Mouse (Mus musculus) kidney, postnatal 10 days (tissue): Measurements from ENCODE around the gene Wnt3a.
A peak's percentile ranks its signal among the peaks of the same experiment; 100 is the strongest.
"Not testable (repeated sequence)": the region's sequence is repeated elsewhere in the genome, so short reads cannot be mapped to it uniquely, and the experiment has no call there.

ENCODE experiments used
- DNase-seq: peaks from one replicate; pipeline ENCODE4 v3.0.0; 2021; ENCODE audit warnings: mixed read lengths

The Wnt3a gene

DNA sequence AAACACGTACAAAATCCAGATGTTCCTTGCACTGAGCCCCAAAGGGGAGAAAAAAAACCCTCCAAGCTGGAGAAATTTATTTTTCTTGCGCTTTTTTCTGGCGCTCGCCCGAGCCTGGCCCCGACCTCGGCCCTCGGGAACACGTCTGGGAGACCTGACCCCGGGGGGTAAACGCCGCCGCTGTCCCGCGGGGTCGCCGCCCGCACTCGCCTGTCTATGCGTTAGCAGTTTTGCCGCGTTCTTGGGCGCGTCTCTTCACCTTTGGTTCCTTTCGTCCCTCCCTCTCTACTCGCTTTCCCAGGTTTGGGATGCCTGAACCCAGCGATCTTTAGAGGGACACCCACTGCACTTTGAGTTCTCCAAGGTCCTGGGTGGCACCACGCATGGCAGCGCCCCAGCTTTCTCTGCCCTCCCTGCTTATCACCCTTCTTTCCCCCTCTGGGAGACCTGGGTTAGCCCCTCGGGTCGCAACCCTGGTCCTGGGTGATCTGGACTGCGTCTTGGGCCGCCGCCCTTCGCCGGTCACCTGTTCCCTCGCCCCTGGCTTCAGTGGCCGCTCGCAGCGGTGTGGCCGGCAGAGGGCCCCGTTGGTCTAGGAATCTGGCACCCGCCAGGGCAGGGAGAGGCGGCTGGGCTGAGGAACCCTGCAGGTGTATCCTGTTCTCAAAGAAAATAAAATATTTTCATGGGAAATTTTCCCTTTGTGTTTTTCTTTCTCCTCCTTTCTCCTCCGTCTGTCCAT, 17.0 kb upstream of the Wnt3a start:
- DNase-seq: peak; percentile 92

DNA sequence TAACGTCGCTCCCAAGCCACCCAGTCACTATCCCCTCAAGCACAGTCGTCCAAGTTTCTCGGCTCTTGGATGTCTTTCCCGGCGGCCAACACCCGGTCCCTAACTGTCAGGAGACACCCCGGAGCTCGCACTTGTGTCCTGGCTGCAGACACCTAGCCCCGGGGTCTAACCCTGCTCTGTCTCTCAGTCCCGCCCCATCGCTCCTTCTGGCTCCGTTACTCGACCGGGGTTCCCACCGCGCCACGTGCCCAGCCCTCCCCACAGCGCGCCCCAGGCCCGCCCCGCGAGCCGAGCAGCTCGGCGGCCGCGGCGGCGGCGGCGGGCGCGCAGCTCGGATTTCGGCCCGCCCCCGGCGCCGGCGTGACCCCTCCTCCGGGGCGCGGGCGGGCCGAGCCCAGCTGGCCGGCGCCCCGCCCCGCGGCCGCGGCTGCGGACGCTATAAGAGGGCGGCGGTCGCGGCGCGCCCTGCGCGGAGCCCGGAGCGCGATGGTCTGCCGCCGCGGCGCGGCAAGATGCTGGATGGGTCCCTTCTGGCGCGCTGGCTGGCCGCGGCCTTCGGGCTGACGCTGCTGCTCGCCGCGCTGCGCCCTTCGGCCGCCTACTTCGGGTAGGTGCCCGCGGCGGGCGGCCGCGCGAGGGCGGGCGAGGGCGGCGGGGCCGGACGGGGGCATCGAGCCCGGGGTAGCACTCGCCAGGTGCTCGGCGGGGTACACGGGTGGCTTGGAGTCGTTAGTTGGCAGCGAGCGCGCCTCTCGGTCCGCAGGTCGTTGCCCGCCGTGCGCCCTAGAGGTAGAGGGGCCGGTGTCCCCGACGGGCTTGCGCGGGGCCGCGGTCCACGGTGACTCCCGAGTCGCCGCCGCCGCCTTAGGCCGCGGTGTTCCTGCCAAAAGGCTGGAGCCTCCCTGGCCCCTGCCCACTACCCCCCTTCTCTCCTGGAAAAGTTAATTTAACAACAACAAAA, 16.2 kb upstream of the Wnt3a start, which contains the start of gene Wnt9a:
Wnt9a (plus strand) TSS at position 468 of the 961 bp plus-strand sequence.
- DNase-seq: peak; percentile 81

GRCm38 (mm10) chr11:59305821-59306215, 15.3 kb upstream of the Wnt3a start:
- DNase-seq: no peak

DNA sequence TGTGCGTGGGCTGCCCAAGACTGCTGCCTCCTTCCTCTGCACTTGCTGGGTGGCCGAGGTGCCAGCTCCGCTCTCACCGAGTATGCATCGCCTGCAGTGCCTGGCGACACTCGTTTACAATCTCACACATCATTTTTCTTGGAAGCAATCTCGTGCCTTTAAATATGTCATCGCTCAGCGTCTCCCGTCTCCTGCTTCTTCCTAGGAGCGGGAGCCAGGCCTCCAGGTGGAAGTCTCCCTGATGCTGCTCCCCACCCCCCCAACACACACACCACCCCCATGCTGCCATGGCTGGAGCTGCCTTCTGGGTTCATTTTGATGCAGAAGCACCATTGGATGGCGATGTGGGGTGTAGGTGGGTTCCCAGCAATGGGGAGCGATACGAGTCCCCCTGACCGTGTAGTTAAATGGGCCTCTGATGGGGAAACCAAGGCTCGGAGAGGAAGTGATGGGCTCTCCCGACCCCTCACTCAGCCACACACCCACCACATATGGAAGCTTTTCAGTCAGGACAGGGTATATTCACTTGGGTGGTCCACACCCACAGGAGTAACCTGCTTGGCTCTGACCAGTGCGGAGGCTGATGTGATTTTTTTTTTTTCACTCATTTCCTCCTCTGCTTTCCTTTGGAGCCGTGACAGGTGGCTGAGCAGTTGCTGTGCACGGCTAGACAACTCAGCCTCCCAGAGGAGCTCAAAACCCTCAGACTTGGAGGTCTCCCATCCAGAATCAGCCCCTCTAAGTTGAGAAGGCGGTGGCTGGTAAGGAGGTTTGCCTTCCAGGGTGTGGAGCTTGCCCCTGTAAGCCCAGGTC, 14.7 kb upstream of the Wnt3a start:
- no peak for DNase-seq

DNA sequence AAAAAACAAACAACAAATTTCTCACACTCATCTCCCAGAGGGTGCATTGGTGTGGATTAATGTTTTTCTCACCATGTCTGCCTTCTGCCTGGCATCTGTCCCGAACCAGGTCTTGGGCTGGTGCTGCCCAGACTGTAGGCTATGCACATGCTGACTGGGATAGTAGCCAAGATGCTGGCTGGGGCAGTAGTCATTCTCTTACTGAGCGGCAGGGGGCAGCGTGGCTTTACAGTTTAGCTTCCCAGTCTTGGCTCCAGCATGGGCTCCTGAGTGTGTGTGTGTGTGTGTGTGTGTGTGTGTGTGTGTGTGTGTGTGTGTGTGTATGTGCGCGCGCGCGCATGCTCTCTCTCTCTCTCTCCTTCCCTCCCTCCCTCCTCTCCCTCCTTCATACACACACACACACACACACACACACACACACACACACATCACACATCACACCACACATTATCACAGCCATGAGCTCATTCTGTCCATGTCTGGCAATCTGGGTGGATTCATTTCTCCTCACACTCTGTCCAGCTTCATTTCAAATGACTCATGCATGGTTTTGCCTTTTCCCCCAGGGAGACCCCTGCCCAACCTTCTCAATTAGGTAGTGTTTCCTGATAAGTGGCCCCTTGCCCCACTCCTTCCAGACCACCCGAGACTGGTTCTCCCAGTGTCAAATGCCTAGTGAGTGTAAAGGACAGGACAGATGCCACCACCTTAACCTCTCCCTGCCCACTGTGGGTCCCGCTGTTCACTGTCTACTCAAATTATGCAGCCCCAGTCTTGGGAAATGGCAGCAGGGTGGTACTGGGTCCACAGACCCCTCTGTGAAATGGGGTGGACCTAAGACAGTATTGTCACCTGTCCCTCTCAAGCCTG, 12.4 kb upstream of the Wnt3a start:
- DNase-seq: peak; percentile 88

- DNase-seq: not testable (repeated sequence)
Observed at GRCm38 (mm10) chr11:59301053-59301452, 10.5 kb upstream of the Wnt3a start.

DNA sequence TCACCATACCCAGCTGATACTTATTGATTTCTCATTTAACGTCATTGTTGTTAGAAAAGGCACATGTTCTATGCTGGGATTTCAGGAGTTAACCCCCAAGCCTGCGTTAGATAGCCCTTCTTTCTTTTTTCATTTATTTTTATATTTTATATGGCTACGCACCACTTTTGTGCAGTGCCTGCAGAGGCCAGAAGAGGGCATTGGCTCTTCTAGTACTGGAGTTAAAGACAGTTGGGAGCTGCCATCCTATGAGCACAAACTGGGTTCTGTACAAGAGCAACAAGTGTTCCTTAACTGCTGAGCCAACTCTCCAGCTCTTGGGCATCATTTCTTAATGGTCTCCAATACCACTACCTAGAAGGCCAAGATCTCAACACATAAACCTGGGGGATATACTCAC, 9.6 kb upstream of the Wnt3a start:
- DNase-seq: peak; percentile 62

DNA sequence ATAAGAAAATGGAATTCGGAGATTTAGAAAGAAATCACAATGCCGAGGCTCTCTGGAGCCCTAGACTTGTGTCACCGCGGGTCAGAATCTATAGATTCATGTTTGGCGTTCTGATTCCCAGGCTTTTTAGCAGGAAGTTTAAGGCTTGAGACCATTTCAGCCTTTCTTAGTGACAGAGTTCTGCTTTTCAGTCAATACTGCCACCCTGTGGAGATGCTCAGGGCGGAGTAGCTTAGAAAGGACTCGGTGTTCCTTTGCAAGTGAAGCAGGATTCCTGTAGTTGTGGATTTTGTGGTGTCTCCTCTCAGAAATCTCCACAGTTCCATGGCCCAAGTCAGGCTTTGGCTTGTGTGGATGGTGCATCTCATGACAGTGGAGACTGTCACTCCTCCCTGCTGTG, 7.4 kb upstream of the Wnt3a start:
- peak; percentile 78 for DNase-seq

DNA sequence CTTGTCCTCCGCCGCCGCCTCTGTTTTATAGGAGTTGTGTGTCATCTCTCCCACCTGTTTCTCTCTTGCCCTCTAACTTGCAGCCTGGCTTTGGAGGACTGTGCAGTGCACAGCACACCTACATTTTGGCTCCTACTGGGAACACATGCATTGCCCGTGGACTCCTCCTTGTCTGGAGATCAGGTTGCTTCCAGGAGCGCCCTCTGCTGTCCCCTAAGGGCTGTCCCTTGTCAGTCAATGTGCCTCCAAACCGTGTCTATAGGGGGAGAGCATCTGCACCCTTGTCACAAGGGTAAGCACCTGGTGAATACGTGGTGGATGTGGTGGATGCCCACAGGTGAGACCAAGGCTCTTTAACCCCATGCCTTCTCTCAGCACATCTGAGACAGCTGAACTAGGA, 3.1 kb upstream of the Wnt3a start:
- DNase-seq: peak; percentile 71

DNA sequence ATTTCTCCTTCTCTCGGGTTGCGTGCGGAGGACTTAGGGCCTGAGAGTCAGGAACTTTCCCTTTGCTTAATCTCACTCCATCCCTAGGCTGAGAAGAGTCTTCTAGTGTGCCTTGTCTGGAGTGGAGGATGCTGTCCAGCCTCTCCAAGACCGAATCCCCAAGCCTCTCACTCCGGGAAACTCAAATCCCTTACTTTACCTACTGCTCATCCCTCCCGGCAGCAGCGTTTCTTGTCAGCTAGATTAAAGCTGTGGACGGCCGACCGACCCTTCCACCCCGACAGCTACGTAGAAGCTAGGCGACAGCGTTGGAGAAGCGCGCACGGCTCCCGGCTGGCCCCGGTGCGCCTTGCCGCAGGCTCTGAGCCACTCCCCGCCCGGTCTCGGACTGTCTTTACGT, 846 bp downstream of the Wnt3a start:
- no peak for DNase-seq

- no peak for DNase-seq
Observed at GRCm38 (mm10) chr11:59284146-59284545, 6.4 kb downstream of the Wnt3a start.

- DNase-seq: peak; percentile 56
Observed at GRCm38 (mm10) chr11:59282933-59283332, 7.6 kb downstream of the Wnt3a start.

DNA sequence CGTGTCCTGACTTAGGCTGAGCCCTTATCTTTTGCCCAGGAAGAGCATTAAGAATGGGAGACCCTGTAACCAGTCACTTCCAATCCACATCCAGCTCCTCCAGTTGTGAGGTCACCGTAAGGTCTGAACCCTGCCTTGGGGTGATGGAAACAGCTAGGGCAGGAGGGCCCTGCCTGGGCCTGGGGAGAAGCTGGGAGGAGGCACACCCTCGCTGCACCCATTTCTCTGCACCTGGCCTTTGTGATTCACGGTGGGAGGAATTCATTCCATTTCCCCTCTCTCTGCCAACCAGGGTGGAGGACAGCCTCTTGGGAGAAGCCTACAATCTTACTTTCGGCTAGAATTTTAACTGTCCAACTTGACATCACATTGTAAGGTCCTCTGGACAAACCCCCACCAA, 8.4 kb downstream of the Wnt3a start:
- no peak for DNase-seq

GRCm38 (mm10) chr11:59278047-59278446, 12.5 kb downstream of the Wnt3a start:
- no peak for DNase-seq

- DNase-seq: peak; percentile 34
Observed at GRCm38 (mm10) chr11:59276877-59277276, 13.7 kb downstream of the Wnt3a start.

GRCm38 (mm10) chr11:59274184-59274583, 16.4 kb downstream of the Wnt3a start:
- no peak for DNase-seq

- no peak for DNase-seq
Observed at GRCm38 (mm10) chr11:59266727-59267126, 23.8 kb downstream of the Wnt3a start.

GRCm38 (mm10) chr11:59265154-59265813, 25.3 kb downstream of the Wnt3a start:
- DNase-seq: no peak

DNA sequence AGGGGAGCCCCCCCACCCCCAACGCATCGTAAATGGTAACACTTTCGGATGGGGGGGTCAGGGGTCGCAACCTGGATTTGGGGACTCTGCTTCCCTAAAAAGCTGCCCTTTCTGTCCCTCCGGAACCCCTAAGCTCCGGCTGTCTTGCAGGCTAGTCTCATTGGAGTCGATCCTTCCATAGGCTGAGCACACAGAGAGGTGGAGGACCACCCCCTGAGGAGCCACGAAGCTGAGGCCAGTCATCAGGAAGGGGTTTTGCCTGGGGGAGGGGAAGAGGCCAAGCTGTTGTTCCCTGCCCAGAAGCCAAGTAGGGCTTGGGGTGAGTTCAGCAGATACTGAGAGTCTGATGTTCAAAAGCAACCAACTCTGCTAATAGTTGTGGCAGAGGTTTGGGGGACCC, 26.0 kb downstream of the Wnt3a start:
- DNase-seq: no peak

GRCm38 (mm10) chr11:59263870-59264563, 26.5 kb downstream of the Wnt3a start:
- peak; percentile 71 for DNase-seq

DNA sequence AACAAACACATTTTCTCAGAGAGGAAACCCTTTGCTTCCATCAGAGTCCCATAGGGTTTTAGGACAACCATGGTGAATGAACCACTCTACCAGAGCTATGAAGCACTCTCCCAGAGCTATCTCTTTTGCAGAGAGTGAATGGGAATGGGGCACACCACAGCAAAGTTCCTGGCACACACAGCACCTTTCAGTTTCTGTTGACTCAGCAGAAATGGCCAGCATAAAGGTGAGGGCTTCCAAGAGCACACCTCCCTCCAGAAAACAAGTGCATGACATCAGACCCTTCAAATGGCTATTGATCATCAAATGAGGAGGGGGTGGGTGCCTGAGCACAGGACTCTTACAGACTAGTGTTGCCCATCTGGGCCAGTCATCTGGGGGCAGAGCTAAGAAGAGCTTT, 28.2 kb downstream of the Wnt3a start:
- no peak for DNase-seq
